Mouse (Mus musculus) CH12.LX (cell line): Measurements from ENCODE around the gene Nat14.

ENCODE experiments used
- CTCF ChIP-seq, 2 experiments: IDR thresholded peaks in 1 of 2; conservative IDR thresholded peaks in 1 of 2; 2 replicates each; pipeline ENCODE4 v1.5.1; 2011 to 2012; ENCODE audit warnings: low read depth in 2 of 2, low read length in 2 of 2, improper control_type of control experiment in 1 of 2, inconsistent platforms in 1 of 2, mild to moderate bottlenecking in 1 of 2, moderate library complexity in 1 of 2
- EP300 ChIP-seq: IDR thresholded peaks from 2 replicates; pipeline ENCODE4 v1.6.1; 2011; ENCODE audit warnings: low read length, improper control_type of control experiment
- ETS1 ChIP-seq: conservative IDR thresholded peaks from 2 replicates; pipeline ENCODE4 v1.6.1; 2012; ENCODE audit warnings: low read depth, mild to moderate bottlenecking, inconsistent platforms, low read length, improper control_type of control experiment, moderate library complexity
- IRF4 ChIP-seq: IDR thresholded peaks from 2 replicates; pipeline ENCODE4 v1.6.1; 2014; ENCODE audit warnings: low read depth, mild to moderate bottlenecking, inconsistent platforms, low read length, improper control_type of control experiment
- MAFK ChIP-seq: IDR thresholded peaks from 2 replicates; pipeline ENCODE4 v1.6.1; 2011; ENCODE audit warnings: low read length, improper control_type of control experiment; ENCODE audit not compliant: insufficient replicate concordance
- MXI1 ChIP-seq: IDR thresholded peaks from 2 replicates; pipeline ENCODE4 v1.6.1; 2011; ENCODE audit warnings: mild to moderate bottlenecking, low read depth, low read length, improper control_type of control experiment
- NELFE ChIP-seq: IDR thresholded peaks from 2 replicates; pipeline ENCODE4 v1.6.1; 2011; ENCODE audit warnings: low read depth, low read length, improper control_type of control experiment
- NRF1 ChIP-seq: IDR thresholded peaks from 2 replicates; pipeline ENCODE4 v1.6.1; 2014; ENCODE audit warnings: low read depth, mild to moderate bottlenecking, inconsistent platforms, low read length, improper control_type of control experiment, moderate library complexity
- SMC3 ChIP-seq: IDR thresholded peaks from 2 replicates; pipeline ENCODE4 v1.6.1; 2011; ENCODE audit warnings: low read depth, low read length, improper control_type of control experiment
- TBP ChIP-seq: conservative IDR thresholded peaks from 2 replicates; pipeline ENCODE4 v1.6.1; 2011; ENCODE audit warnings: low read depth, low read length, improper control_type of control experiment
- TCF12 ChIP-seq: IDR thresholded peaks from 2 replicates; pipeline ENCODE4 v1.6.1; 2014; ENCODE audit warnings: low read depth, mild to moderate bottlenecking, inconsistent platforms, low read length, improper control_type of control experiment
- ZC3H11A ChIP-seq: IDR thresholded peaks from 2 replicates; pipeline ENCODE4 v1.6.1; 2012; ENCODE audit warnings: low read depth, mild to moderate bottlenecking, inconsistent platforms, low read length, improper control_type of control experiment
- ZKSCAN1 ChIP-seq: IDR thresholded peaks from 2 replicates; pipeline ENCODE4 v1.6.1; 2012; ENCODE audit warnings: low read depth, inconsistent platforms, low read length, improper control_type of control experiment, borderline replicate concordance

DNA sequence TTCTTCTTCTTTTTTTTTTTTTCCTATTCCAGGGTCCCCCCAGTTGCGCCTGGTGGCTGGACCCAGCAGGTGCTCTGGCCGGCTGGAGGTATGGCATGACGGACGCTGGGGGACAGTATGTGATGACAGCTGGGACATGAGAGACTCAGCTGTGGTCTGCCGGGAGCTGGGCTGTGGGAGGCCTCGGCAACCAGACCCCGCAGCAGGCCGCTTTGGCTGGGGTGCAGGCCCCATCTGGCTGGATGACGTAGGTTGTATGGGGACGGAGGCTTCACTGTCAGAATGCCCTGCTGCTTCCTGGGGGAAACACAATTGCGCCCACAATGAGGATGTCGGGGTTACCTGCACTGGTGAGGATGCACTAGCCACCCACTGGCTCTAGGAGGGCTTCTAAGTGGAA lies 11.3 kb downstream of the Nat14 start:
- TF ChIP-seq ZC3H11A (no peak), ZKSCAN1 (no peak), ETS1 (no peak), MAFK (no peak), MXI1 (no peak), TBP (no peak), NRF1 (no peak), EP300 (no peak), IRF4 (no peak), CTCF (conservative IDR thresholded peaks at IDR 0.05 in 1 of 2, IDR thresholded peaks at IDR 0.05 in 1 of 2; ENCODE audit: low read depth in 2 of 2, low read length in 2 of 2) (no peak), NELFE (no peak), TCF12 (no peak), SMC3 (no peak)
